Mouse (Mus musculus): ENCODE results near the gene Rhobtb1. TPM values are rescaled to one million over a fixed set of nuclear protein-coding genes. Genes with fewer than 3 reads are reported as not detected.

The Rhobtb1 gene
- polyA plus RNA-seq, 1 experiment from 2014 or later: 26.1 TPM

DNA sequence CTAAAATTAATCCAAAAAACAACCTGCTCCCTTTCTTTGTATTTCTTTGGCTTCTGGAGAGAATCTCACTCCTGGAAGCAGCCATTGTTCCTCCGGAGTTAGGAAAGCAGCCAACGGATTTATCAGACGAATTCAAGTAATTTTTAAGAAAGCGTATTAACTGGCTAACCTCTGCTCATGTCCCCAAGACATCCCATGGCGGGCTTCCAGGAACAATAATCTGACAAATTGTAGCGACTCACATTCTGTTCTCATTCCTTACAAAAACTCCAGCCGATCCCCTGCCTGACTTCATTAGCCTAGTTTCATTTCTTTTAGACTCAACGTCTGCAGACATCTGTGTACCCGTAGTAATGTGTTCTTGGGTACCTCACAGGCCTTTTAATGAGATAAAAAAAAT is 107.4 kb downstream of the Rhobtb1 start:
- Histone ChIP-seq H3K27me3 (replicated peaks; ENCODE audit: control insufficient read depth, insufficient read depth, low read length) (no peaks in the 10 kb centered on the region), H3K9me3 (ENCODE audit: control insufficient read depth, low read length) (no peaks in the 10 kb centered on the region), H3K4me3 (ENCODE audit: low read depth, low read length) (no peak overlapping the region), H3K9ac (ENCODE audit: low read length) (no peak overlapping the region), H3K36me3 (ENCODE audit: control insufficient read depth, insufficient read depth, low read length) (peaks cover 11% of the 10 kb centered on the region; the same call in 1 of the 2 replicates), H3K4me2 (ENCODE audit: low read length) (no peak overlapping the region), H3K27ac (ENCODE audit: low read depth) (no peak overlapping the region), H3K4me1 (replicated peaks; ENCODE audit: control insufficient read depth, insufficient read depth, low read length) (peaks cover 39% of the 10 kb centered on the region)
- DNase-seq (ENCODE audit: low spot score) (no peak), ATAC-seq (replicated peaks; ENCODE audit: low FRiP score, low TSS enrichment, low read depth) (no peak)
- WGBS: 61% methylated on average over 9 of the region's 9 CpGs

DNA sequence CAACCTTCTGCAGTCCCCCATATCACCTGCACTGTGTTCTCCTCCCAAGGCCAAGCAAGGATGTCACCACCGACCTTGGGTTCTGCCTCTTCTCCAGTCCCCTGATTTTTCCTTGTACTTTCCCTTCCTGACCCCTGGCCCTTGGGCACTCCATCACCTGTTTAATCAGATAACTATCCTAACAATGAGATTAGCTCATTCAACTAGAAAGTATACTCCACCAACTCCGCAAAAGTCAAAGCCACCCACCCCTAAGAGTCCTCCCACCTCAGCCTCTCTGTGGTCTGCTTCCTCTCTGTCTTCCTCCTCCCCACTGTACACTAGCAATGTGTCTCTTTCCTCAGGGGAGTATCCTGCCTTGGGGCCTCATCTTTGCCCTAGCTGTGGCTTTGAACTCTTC is 107.9 kb downstream of the Rhobtb1 start:
- H3K4me3 ChIP-seq (ENCODE audit: low read depth, low read length): no peak overlapping the region
- H3K36me3 ChIP-seq (ENCODE audit: control insufficient read depth, insufficient read depth, low read length): peaks cover 11% of the 10 kb centered on the region; the same call in 1 of the 2 replicates
- H3K9ac ChIP-seq (ENCODE audit: low read length): no peak overlapping the region
- no peak for DNase-seq (ENCODE audit: low spot score)
- H3K4me1 ChIP-seq (replicated peaks; ENCODE audit: control insufficient read depth, insufficient read depth, low read length): peaks cover 38% of the 10 kb centered on the region
- H3K27ac ChIP-seq (ENCODE audit: low read depth): no peak overlapping the region
- H3K4me2 ChIP-seq (ENCODE audit: low read length): no peak overlapping the region
- 40% methylated on average over 2 of the region's 2 CpGs for WGBS
- no peaks in the 10 kb centered on the region for H3K27me3 ChIP-seq (replicated peaks; ENCODE audit: control insufficient read depth, insufficient read depth, low read length)
- no peaks in the 10 kb centered on the region for H3K9me3 ChIP-seq (ENCODE audit: control insufficient read depth, low read length)
- no peak for ATAC-seq (replicated peaks; ENCODE audit: low FRiP score, low TSS enrichment, low read depth)

DNA sequence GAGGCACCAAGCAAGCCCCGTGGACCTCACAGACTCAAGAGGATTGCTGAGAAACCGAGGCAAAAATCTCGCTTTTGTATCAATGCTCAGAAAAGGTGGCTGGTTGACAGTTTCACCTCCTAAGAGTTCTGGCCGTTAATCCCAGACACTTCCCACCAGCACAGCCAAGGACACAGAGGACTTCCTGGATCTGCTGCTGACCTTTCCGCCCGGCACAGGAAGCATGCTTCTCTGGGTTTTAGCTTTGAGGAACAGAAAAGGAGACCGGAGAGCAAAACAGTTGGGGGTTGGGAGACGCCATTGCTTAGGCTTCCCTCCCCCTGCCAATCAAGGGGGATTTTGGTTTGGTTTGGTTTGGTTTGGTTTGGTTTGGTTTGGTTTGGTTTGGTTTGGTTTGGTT is 108.7 kb downstream of the Rhobtb1 start:
- no peak for DNase-seq (ENCODE audit: low spot score)
- no peak for ATAC-seq (replicated peaks; ENCODE audit: low FRiP score, low TSS enrichment, low read depth)
- no peak overlapping the region for H3K4me2 ChIP-seq (ENCODE audit: low read length)
- no peaks in the 10 kb centered on the region for H3K9me3 ChIP-seq (ENCODE audit: control insufficient read depth, low read length)
- WGBS: 88% methylated on average over 8 of the region's 8 CpGs
- H3K4me1 ChIP-seq (replicated peaks; ENCODE audit: control insufficient read depth, insufficient read depth, low read length): peaks cover 37% of the 10 kb centered on the region
- H3K36me3 ChIP-seq (ENCODE audit: control insufficient read depth, insufficient read depth, low read length): peaks cover 11% of the 10 kb centered on the region; the same call in 1 of the 2 replicates
- no peak overlapping the region for H3K4me3 ChIP-seq (ENCODE audit: low read depth, low read length)
- H3K27me3 ChIP-seq (replicated peaks; ENCODE audit: control insufficient read depth, insufficient read depth, low read length): no peaks in the 10 kb centered on the region
- no peak overlapping the region for H3K27ac ChIP-seq (ENCODE audit: low read depth)
- no peak overlapping the region for H3K9ac ChIP-seq (ENCODE audit: low read length)

DNA sequence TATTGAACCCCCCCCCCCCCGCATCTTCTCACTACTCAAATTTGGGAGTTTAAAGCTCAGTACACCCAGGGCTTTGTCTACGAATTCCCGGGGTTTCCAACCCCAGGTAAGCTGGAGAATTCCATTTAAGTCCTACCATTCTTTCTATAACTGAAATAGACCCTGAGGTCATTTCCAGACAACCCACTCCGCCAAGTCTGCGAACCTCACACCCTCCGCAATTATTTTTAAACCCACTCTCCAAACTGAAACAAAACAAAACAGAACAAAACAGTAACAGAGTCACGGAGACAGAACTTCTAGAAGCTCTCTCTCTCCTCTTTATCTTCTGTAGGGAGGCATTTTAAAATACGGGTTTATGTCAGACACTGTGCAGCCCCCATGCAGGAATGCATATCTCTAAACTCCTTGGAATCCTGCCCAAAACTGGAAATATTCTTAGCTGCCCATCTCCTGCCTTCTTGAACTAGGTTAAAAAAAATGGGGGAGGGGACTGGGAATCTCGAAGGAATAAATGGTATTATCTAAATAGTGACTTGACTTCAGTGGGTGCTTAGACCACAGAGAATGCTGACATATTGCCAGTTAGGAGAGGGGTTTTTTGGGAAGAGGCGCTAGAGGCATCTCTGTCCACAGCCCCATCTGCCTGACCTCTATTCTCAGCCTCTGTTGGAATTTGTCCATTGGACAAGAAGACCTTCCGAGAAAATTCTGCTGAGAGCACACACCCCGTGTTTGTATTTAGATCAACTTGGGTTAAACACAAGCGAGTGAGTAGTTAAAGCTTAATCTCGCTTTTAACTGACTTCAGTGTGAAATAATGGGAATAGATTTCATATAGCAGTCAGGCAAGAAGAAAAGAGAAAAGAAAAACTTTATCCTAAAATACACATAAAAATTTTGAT is 111.9 kb downstream of the Rhobtb1 start:
- ATAC-seq (replicated peaks; ENCODE audit: low FRiP score, low TSS enrichment, low read depth) (no peak), DNase-seq (ENCODE audit: low spot score) (no peak)
- H3K9me3 ChIP-seq (ENCODE audit: control insufficient read depth, low read length): no peaks in the 10 kb centered on the region
- 0 out of 2 replicates have a peak overlapping the region, but pooled peaks have one; percentile 7 for H3K9ac ChIP-seq (ENCODE audit: low read length)
- peak overlapping the region; percentile 77 for H3K27ac ChIP-seq (ENCODE audit: low read depth)
- H3K36me3 ChIP-seq (ENCODE audit: control insufficient read depth, insufficient read depth, low read length): peaks cover 17% of the 10 kb centered on the region
- peak overlapping the region; percentile 33; the same call in 1 of the 2 replicates for H3K4me2 ChIP-seq (ENCODE audit: low read length)
- no peaks in the 10 kb centered on the region for H3K27me3 ChIP-seq (replicated peaks; ENCODE audit: control insufficient read depth, insufficient read depth, low read length)
- H3K4me1 ChIP-seq (replicated peaks; ENCODE audit: control insufficient read depth, insufficient read depth, low read length): peaks cover 41% of the 10 kb centered on the region
- H3K4me3 ChIP-seq (ENCODE audit: low read depth, low read length): no peak overlapping the region
- WGBS: 36% methylated on average over 14 of the region's 14 CpGs

DNA sequence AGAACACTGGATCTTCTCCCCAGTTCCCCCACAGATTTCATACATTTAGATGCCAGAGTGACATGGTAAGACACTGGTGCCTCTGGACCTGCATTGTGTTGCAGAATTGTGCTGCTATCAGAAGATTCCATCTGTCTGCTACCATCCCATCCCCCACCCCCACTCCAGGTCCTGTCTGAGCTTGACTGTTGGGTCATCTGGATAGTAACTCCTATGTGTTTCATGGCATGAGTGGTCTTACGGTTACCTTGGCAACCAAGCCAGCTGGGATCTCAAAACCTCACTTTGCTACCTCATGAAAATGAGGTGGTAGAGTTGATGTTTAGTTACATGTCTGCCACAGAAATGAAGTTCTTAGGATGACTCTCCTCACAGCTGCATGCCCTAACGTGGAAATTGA is 112.7 kb downstream of the Rhobtb1 start:
- ATAC-seq (replicated peaks; ENCODE audit: low FRiP score, low TSS enrichment, low read depth) (no peak), DNase-seq (ENCODE audit: low spot score) (no peak)
- H3K9ac ChIP-seq (ENCODE audit: low read length): no peak overlapping the region
- H3K9me3 ChIP-seq (ENCODE audit: control insufficient read depth, low read length): no peaks in the 10 kb centered on the region
- H3K4me2 ChIP-seq (ENCODE audit: low read length): no peak overlapping the region
- peaks cover 41% of the 10 kb centered on the region for H3K4me1 ChIP-seq (replicated peaks; ENCODE audit: control insufficient read depth, insufficient read depth, low read length)
- H3K4me3 ChIP-seq (ENCODE audit: low read depth, low read length): no peak overlapping the region
- no peaks in the 10 kb centered on the region for H3K27me3 ChIP-seq (replicated peaks; ENCODE audit: control insufficient read depth, insufficient read depth, low read length)
- H3K27ac ChIP-seq (ENCODE audit: low read depth): peak overlapping the region; percentile 77; the same call in 1 of the 2 replicates
- WGBS: 56% methylated on average over 2 of the region's 2 CpGs
- H3K36me3 ChIP-seq (ENCODE audit: control insufficient read depth, insufficient read depth, low read length): peaks cover 22% of the 10 kb centered on the region

DNA sequence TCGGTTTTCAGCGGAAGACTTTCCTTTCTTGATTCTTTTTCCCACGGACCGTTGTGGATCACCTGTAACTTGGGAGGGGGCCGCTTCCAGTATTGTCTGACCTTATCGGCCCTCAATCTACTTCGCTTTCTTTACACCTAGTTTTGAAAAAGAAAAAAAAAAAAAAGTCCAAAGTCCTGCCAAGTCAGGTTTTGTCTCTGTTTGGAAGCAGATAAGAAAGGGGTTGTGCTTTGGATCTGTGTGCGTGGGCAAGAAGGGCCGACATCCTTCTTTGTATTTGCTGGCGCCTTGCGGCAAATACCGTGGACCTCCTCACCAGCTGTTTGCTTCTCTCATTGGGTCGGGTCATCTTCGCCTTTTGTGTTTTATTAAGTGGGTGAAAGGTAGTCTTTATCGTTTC is 114.2 kb downstream of the Rhobtb1 start:
- Histone ChIP-seq H3K9ac (ENCODE audit: low read length) (no peak overlapping the region), H3K27ac (ENCODE audit: low read depth) (no peak overlapping the region), H3K4me3 (ENCODE audit: low read depth, low read length) (no peak overlapping the region), H3K4me1 (replicated peaks; ENCODE audit: control insufficient read depth, insufficient read depth, low read length) (peaks cover 36% of the 10 kb centered on the region), H3K4me2 (ENCODE audit: low read length) (no peak overlapping the region), H3K36me3 (ENCODE audit: control insufficient read depth, insufficient read depth, low read length) (peaks cover 31% of the 10 kb centered on the region), H3K9me3 (ENCODE audit: control insufficient read depth, low read length) (no peaks in the 10 kb centered on the region), H3K27me3 (replicated peaks; ENCODE audit: control insufficient read depth, insufficient read depth, low read length) (no peaks in the 10 kb centered on the region)
- ATAC-seq (replicated peaks; ENCODE audit: low FRiP score, low TSS enrichment, low read depth) (no peak), DNase-seq (ENCODE audit: low spot score) (no peak)
- 76% methylated on average over 15 of the region's 15 CpGs for WGBS

DNA sequence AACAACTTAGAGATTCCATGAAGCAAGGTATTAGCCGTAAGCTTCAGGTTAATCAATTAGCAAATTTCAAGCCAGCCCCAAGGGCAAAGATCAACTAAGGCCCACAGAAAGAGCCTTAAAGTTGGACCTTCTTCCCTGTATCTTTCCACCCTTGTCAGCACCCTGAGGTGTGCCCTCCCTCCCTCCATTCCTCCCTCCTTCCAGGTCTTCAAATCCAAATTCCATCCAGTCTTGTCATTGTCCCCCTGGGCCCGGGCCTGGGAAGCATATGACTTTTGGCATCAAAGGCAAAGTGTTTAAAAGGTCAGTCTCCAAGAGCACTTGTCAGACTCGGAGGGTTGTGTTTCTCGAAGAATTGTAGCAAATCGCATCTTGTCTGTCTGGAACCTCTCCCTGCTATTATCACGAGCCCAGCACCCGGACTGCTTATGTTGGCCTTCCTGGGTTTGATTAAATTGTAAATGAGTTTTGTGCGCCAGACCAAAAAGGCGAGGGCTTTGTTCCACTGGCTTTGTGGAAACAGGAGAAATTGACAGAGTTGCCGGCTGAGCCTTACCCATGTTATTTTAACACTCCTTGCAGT is 116.9 kb downstream of the Rhobtb1 start:
- 77% methylated on average over 10 of the region's 10 CpGs for WGBS
- no peaks in the 10 kb centered on the region for H3K9me3 ChIP-seq (ENCODE audit: control insufficient read depth, low read length)

DNA sequence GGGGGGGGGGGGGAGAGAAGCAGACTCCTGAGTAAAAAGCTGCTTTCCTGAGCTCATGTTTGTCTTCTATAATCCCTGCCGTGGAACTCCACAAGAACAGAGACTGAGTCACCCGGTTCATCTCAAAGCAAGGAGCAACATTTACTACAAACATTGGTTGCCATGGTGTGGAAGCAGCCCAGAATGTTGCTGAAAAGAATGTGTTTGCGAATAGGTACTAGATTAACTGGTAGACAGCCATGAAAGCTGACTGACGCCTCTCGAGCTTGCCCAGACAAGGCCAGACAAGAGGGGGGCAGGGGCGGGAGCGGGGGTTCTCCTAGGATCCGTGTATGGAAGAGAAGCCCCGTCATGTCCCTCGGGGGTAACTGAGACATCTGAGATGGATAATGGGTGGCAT is 120.2 kb downstream of the Rhobtb1 start:
- Histone ChIP-seq H3K9ac (ENCODE audit: low read length) (no peak overlapping the region), H3K4me1 (replicated peaks; ENCODE audit: control insufficient read depth, insufficient read depth, low read length) (no peaks in the 10 kb centered on the region), H3K4me2 (ENCODE audit: low read length) (no peak overlapping the region), H3K36me3 (ENCODE audit: control insufficient read depth, insufficient read depth, low read length) (peaks cover 75% of the 10 kb centered on the region), H3K27ac (ENCODE audit: low read depth) (no peak overlapping the region), H3K27me3 (replicated peaks; ENCODE audit: control insufficient read depth, insufficient read depth, low read length) (no peaks in the 10 kb centered on the region), H3K4me3 (ENCODE audit: low read depth, low read length) (no peak overlapping the region), H3K9me3 (ENCODE audit: control insufficient read depth, low read length) (no peaks in the 10 kb centered on the region)
- ATAC-seq (replicated peaks; ENCODE audit: low FRiP score, low TSS enrichment, low read depth) (no peak), DNase-seq (ENCODE audit: low spot score) (no peak)
- 66% methylated on average over 10 of the region's 10 CpGs for WGBS

More for the DNA sequence above, 116.9 kb downstream of the Rhobtb1 start:
- H3K4me1 ChIP-seq (replicated peaks; ENCODE audit: control insufficient read depth, insufficient read depth, low read length): peaks cover 17% of the 10 kb centered on the region
- H3K4me2 ChIP-seq (ENCODE audit: low read length): no peak overlapping the region
- H3K36me3 ChIP-seq (ENCODE audit: control insufficient read depth, insufficient read depth, low read length): peaks cover 52% of the 10 kb centered on the region
- DNase-seq (ENCODE audit: low spot score): no peak
- H3K4me3 ChIP-seq (ENCODE audit: low read depth, low read length): no peak overlapping the region
- H3K9ac ChIP-seq (ENCODE audit: low read length): no peak overlapping the region
- H3K27ac ChIP-seq (ENCODE audit: low read depth): no peak overlapping the region
- no peaks in the 10 kb centered on the region for H3K27me3 ChIP-seq (replicated peaks; ENCODE audit: control insufficient read depth, insufficient read depth, low read length)
- ATAC-seq (replicated peaks; ENCODE audit: low FRiP score, low TSS enrichment, low read depth): no peak

Data from intestine, embryonic 14.5 days (tissue).